Mouse (Mus musculus) liver, adult 2 months (tissue): ENCODE data around the gene Filip1l.

Source experiments
- CTCF ChIP-seq: fragments of 200-500 bp; IDR thresholded peaks from 2 replicates; pipeline ENCODE4 v1.5.1; 2011; ENCODE audit warnings: low read depth, low read length, control low read depth
- POLR2A ChIP-seq: fragments of 200-500 bp; IDR thresholded peaks from 2 replicates; pipeline ENCODE4 v1.6.1; 2011; ENCODE audit warnings: low read length, control low read depth; ENCODE audit not compliant: insufficient read depth; ENCODE audit errors: extremely low read depth

DNA sequence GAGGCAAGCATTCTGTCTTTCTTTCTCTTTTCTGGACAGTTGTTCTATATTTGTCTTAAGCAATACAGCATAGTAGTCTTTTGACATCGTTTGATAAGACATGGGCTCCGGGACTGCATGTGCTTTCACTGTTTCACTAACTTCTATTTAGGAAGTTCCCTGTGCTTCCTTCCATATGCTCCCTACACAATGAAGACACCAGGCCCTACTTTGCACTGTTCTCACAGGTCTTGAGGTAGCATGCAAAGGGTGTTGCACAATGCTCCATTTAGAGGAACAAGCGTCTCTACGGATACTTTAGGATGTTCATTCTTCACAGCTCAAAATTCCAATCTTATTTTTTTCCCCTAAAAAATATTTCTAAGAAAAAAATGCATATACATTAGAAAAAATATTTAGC, 151.8 kb downstream of the Filip1l start:
- no peak for TF ChIP-seq CTCF
- TF ChIP-seq POLR2A = no peak
